Mouse (Mus musculus) limb, embryonic 13.5 days (tissue): ENCODE measurements at regions not wholly inside any gene's neighbourhood (a gene's known extent, or its start where the extent isn't known, plus 50 kb on each side); places are given as distances from the start of the nearest gene placed in this dataset.

Source experiments
- ATAC-seq: fragments of 200-750 bp; cut with Nextera tagmentation; 2 replicates; pipeline ENCODE4 v1.8.0; 2017; ENCODE audit warnings: low read depth, moderate number of reproducible peaks, moderate TSS enrichment; ENCODE audit not compliant: low FRiP score
- H3K27ac ChIP-seq: fragments of 300-500 bp; sonication (generic); 2 replicates; pipeline ENCODE4 v1.5.1; 2015; ENCODE audit warnings: inconsistent platforms, mild to moderate bottlenecking, moderate library complexity
- H3K27me3 ChIP-seq: fragments of 300-500 bp; sonication (generic); 2 replicates; pipeline ENCODE4 v1.6.1; 2015; ENCODE audit warnings: mild to moderate bottlenecking, inconsistent platforms
- H3K36me3 ChIP-seq: fragments of 300-500 bp; sonication (generic); 2 replicates; pipeline ENCODE4 v1.6.1; 2015; ENCODE audit warnings: inconsistent platforms, mild to moderate bottlenecking, moderate library complexity
- H3K4me1 ChIP-seq: fragments of 300-500 bp; sonication (generic); 2 replicates; pipeline ENCODE4 v1.6.1; 2015; ENCODE audit warnings: inconsistent platforms
- H3K4me2 ChIP-seq: fragments of 300-500 bp; sonication (generic); replicated peaks from 2 replicates; pipeline ENCODE4 v1.6.1; 2015; ENCODE audit warnings: inconsistent platforms, mild to moderate bottlenecking, moderate library complexity
- H3K4me3 ChIP-seq: fragments of 300-500 bp; sonication (generic); 2 replicates; pipeline ENCODE4 v1.5.1; 2015; ENCODE audit warnings: moderate library complexity, mild to moderate bottlenecking, inconsistent platforms
- H3K9ac ChIP-seq: fragments of 300-500 bp; sonication (generic); 2 replicates; pipeline ENCODE4 v1.6.1; 2015; ENCODE audit warnings: mild to moderate bottlenecking, inconsistent platforms
- H3K9me3 ChIP-seq: fragments of 300-500 bp; sonication (generic); 2 replicates; pipeline ENCODE4 v1.6.1; 2016; ENCODE audit warnings: inconsistent platforms
- WGBS: fragments of 180-500 bp; shearing (Covaris S2); methylation state at CpG from one replicate; pipeline ENCODE4 v1.1.7; 2015; 5-methylcytosine and 5-hydroxymethylcytosine counted together

DNA sequence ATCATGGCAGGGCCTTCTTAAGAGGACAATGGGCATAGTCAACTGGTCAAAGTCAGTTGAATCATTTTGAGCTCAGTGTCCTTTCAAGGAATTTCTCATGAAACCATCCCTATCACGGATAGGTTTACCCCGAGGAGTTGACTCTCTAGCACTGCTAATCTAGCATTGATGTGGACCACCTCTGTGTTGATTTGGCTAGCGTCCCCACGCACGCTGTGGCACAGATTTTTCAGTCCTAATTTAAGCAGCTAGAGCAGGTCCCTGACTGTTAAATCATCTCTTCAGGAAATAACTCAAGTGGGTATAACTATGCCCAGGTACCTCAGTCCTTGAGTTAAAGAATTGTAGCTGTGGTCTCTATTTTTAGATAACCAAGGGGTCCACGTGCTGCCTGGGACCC is 80.0 kb upstream of the Galnt5 start:
- Histone ChIP-seq H3K27ac (no peak overlapping the region), H3K27me3 (no peaks in the 10 kb centered on the region), H3K4me2 (no peak overlapping the region), H3K4me3 (no peak overlapping the region), H3K9ac (no peak overlapping the region), H3K4me1 (no peaks in the 10 kb centered on the region), H3K9me3 (no peaks in the 10 kb centered on the region), H3K36me3 (no peaks in the 10 kb centered on the region)
- WGBS, result 76% methylated on average over 6 of the region's 6 CpGs
- no peak for ATAC-seq

DNA sequence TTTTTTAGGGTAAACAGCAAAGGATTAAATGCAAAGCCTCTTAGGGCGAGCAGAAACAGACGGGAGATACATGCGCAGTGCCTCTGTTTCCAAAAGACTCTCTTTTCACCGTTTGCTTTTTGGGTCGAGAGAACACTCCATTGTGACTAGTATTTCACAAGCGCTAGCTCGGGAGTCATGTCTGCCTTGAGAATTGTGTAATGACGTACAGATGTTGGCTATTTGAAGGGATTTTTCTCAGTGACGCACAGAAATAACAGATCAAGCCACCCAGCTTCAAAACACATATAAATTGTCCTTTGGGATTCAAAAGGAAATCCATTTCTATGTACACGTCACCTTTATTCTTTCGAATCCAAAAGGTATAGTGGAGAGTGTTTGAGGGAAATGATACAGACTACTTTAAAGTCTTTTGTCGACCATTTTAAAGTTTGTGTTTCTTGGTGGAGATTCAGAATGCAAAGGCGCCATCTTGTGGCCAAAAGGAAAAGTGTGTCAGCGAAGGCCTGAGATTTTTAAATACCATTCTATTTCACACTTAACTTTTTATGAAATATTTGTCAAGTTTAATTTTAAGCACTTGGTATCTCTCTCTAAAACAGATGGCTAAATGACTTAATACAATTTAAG is 78.5 kb upstream of the Galnt5 start:
- Histone ChIP-seq H3K27me3 (no peaks in the 10 kb centered on the region), H3K36me3 (no peaks in the 10 kb centered on the region), H3K27ac (0 out of 2 replicates have a peak overlapping the region, but pooled peaks have one; percentile 39), H3K9me3 (no peaks in the 10 kb centered on the region), H3K9ac (no peak overlapping the region), H3K4me2 (peak overlapping the region; percentile 54), H3K4me1 (no peaks in the 10 kb centered on the region), H3K4me3 (peak overlapping the region; percentile 30)
- WGBS, result 18% methylated on average over 14 of the region's 14 CpGs
- peak; percentile 87; the same call in 1 of the 2 replicates for ATAC-seq

DNA sequence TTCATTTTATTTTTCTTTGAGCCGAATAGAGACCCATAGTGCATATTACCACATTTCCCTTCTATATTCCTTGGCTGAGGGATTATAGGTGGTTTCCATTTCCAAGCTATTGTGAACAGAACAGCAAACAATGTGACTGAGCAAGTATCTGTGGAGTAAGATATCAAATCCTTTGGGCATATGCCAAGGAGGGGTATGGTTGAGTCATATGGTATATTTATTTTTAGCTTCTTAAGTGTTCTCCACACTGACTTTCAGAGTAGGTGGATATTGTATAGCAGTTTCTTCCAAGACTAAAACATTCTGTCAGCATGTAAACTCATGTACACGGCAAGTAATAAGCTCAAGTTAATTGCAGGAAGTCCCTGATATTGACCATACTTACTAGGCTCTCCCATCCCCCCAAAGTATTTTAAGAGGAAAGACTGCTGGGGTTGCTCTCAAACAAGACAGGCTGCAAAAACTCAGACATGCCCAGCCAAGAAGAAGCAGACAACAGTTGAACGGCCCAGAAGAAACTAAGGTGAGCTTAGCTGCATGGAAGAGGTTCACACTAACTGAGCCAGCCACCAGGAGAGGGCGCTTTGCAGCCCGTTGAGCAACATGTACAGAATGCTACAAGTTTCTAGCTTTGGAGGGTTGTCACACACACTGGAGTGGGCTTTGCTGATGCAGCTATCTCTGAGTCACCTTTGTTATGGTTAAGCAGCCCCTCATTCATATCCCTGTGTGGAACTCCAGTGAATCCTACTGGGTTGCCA is 63.4 kb upstream of the Galnt5 start:
- ATAC-seq, result no peak; the same call in 1 of the 2 replicates

More for the DNA sequence above, 63.4 kb upstream of the Galnt5 start:
- no peaks in the 10 kb centered on the region for H3K4me1 ChIP-seq
- no peak overlapping the region for H3K4me2 ChIP-seq
- H3K27ac ChIP-seq, result no peak overlapping the region
- H3K4me3 ChIP-seq, result no peak overlapping the region
- H3K9me3 ChIP-seq, result no peaks in the 10 kb centered on the region
- H3K9ac ChIP-seq, result no peak overlapping the region
- 53% methylated on average over 5 of the region's 5 CpGs for WGBS
- H3K27me3 ChIP-seq, result no peaks in the 10 kb centered on the region
- H3K36me3 ChIP-seq, result no peaks in the 10 kb centered on the region
